Mouse (Mus musculus): ENCODE data around the gene Fat3.

Fat3 gene

DNA sequence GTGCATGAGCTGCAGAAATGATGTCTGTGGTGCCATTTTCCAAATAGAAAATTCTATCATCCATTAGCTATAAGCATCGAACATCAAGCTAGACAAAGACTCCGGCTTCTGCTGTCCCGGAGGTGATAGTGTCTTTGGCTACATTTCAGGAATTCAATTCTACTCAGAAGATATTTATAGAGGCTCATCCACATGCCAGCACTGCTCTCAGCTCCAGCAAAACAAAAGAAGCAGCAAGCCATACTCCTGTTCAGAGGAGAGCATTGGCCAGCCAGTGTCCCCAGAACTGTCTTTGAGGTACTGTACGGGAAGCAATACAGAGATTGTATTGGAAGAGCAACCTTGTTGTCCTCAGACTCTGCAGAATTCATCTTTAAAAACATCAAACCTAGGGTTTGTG, 59.2 kb downstream of the Fat3 start:
- ChIA-PET CTCF (no interaction called here), POLR2A (no interaction called here)

DNA sequence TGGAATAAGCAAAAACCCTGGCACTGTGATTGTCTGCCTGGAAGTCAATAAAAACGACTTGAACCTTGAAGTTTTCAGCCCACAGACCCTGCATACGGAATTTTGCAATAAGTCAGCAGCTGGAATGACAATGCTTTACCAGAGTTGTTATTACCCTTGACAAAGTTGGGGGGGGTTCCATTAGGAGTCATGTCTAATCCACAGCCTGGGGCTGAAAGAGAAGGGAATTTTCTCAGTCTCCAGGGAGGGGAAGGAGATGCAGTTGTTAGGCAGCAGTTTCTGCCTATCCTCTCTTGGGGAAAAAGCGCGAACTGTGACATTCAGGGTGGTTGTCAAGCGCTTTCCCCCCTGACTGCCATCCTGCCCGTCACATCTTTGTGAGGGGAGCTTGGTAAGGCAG, 60.4 kb downstream of the Fat3 start:
- POLR2A ChIA-PET: no interaction called here

DNA sequence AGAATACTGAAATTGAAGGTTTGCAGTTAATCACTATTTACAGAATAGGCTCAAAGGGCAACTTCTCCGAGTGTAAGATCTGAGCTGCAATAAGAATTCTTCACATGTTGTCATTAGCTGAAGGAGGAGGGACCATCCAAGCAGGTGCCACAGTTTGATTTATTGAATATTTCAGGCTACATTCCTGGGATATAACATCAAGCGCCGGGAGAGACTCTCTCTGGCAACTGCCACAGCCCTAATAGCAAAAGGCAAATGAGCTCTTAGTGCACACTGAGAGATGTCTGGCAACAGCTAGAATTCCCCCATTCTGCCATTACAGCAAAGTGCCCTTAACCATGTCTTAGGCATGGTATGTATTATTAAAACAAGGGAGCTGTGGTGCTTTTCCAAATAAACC, 61.1 kb downstream of the Fat3 start:
- ChIA-PET CTCF (no interaction called here), POLR2A (no interaction called here)

More for the DNA sequence above, 60.4 kb downstream of the Fat3 start:
- CTCF ChIA-PET: no interaction called here

DNA sequence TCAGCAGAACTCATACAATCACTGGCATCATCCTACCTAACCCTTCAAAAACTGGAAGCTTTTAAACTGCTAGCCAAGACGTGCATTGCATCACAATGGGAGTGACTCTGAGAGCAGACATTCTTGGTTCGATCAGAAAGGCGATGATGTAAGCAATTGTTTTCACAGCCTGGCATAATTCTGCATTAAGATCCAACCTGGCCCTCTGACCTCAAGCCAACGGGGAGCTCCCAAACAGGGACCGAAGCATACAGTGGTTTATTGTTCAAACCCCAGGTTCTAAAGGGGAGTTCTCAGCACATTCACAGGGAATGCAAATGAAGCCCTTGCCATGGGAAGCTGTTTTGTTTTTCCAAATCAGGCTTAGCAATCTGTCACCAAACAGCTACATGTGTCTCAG, 63.3 kb downstream of the Fat3 start:
- POLR2A ChIA-PET: no interaction called here
- CTCF ChIA-PET: no interaction called here

DNA sequence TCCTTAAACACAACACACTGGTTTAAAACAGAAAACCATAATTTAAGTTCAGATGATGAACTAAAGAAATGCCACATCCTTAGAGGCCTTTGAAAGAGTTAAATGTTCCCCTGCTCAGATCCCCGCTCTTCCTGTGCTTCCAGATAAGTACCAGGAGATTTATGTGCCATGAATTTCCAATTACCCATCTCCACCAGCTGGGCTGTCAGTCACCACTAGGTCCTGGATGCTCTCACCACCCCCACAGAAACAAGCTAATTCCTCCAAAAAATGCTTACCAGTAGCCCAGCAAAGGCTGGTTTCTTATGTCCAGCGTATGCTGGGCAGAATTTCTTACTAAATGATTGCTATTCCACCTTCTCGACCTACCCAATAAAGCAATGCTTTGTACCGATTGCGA, 72.5 kb downstream of the Fat3 start:
- ChIA-PET POLR2A (interaction anchor here in 1 of 4 experiments (0.6 kb wide), 1 partner anchor 13 kb away, joined by 4 read pairs; no protein-coding TSS in a partner anchor), CTCF (no interaction called here)

DNA sequence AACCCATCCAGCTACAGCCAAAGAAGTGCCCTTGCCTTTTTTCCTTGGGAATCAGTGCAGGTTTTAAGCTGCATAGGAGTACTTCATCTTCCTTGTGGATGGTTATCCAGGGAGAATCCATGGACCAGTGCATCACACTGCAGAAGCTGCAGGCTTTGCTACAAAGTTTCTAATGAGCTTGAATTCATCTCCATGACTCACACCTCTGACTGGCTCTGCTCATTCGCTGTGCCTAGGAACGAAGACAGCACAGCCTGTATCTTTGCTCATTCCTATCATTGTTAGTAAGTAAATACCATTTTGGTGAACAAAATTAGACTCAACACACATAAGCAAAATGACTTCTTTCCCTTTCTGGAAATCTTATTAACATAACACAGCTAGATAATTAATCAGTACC, 78.4 kb downstream of the Fat3 start:
- ChIA-PET POLR2A (no interaction called here), CTCF (no interaction called here)

DNA sequence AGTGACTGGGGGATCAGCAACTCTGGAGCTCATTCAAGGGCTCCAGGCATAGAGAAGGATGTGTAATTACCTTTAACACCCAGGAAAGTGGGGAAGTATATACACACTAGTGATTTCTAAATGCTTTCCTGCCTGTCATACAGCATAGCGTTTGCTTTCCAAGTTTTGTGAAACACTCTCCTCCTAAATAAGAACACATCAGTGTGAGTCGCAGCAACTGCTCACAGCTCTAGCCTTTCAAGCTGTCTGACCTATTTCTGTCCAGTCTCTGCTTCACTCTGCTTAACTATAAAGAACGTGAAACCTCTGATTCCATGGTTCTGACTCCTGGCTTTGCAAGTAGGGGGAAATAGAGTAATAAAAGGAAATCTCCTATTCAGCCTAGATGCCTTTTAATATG, 98.3 kb downstream of the Fat3 start:
- POLR2A ChIA-PET: no interaction called here
- CTCF ChIA-PET: no interaction called here

DNA sequence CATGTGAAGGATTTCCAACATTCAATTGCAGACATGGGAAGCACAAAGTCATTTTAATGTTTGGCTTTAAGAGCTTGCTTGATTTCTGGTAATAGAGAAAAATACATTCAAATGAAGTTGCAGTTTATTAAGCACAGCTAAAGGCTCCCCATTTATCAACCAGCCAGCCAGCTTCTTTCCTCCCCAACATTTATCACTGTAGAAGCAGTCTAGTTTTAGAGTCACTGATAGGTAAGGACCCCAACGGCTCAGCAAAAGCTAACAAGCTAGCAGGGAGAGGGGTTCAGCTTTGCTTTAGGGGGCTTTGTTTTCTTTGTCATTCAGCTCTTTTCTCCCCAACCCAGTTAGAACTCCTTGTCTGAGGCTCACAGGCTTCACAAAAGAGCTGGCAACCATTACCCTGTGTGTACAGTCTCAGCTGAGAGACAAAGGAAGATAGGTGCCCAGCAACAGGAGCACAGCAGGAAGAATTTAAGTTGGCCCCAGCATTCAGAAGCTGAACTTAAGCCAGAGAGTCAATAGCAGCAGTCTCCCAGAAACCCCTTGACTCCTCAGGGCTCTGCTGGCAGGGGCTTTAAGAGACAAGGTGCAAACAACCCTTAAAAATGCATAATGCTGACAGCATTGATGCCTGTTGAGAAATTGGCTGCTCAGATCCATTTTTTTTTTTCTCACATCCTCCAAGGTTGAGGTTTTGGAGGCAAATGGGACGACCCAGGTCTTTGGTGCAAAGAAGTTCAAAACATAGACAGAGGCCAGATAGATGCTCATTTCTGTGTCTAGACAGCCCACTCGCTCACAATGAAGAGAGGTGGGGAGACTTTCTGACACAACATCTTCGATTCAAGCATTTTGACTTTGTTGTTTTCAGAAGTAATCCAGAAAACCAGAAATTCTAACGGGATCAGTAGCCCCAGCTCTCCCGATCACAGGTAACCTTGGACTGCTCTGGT, 102.1 kb downstream of the Fat3 start:
- ChIA-PET CTCF (no interaction called here), POLR2A (no interaction called here)

DNA sequence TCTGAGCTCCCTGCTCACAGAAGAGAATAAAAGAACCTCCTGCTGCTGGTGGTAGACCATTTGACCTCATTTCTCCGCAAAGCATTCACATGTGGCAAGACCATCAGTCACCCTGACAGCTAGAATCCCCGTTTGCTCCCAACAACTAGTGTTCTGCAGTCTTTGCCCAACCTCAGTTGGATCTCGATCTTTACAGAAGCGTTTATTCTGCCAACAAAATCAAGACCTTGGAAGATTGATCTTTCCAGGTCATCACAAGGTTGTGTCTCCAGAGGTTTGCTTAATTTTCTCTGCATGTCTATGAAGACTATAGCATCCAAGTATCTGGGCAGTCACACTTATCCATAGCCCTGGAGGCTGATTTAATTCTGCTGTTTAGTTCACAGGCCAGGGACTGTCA, 111.9 kb downstream of the Fat3 start:
- CTCF ChIA-PET: no interaction called here
- POLR2A ChIA-PET: no interaction called here

DNA sequence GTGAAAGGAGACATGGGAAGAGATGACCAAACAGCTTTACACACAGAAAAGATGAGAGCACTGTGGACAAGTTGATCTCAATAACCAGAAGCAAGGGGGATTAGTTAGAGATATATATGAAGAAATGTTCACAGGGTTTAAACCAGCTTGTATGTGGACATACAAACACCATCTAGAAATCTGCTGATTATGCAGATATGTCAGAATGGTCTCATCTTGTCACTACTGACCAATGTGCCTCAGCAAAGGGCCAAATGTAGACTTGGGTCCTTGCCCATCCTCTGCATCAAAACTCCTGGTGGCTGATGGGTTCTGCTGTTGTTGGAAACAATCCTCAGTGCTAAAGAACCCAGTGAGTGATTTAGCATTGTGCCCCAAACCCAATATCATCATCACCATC, 113.6 kb downstream of the Fat3 start:
- ChIA-PET POLR2A (no interaction called here), CTCF (no interaction called here)

DNA sequence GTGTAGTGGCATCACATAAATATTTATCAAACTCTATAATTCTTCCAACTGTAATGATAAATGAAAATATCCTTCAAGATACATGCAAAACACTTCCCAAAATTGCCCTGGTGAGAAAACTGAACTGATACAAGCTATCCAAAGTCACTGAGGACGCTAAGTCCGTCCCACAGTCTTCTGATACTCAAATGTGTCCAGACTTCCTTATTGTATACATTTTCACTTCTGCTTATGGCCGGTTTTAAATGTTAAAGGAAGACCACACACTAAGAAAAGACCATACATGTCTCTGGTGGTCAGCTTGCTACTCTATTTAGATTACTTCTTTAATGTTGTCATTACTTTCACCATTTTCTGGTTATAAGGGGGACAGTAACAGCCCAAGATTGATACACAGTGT, 137.4 kb downstream of the Fat3 start:
- CTCF ChIA-PET: no interaction called here
- POLR2A ChIA-PET: interaction anchor here in 1 of 4 experiments (0.7 kb wide), 1 partner anchor 324 kb away, joined by 3 read pairs; no protein-coding TSS in a partner anchor

DNA sequence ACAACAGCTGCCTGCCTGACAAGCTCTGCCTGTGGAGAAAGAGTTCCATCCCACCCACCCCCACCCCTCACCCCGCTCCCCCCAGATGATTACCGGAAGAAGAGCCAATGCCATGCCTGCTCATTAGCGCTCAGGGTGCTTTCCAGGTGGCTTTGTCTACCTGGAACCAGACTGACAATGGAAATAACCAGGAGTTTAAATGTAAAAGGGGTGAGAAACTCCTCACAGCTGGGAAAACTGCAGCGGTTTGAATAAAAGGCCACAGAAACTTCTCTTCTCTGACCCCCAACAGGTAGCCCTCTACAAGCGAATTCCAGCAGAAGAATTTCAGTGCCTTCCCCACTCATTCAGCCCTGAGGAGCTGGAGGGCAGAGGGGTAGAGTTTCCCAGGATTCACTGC, 139.3 kb downstream of the Fat3 start:
- POLR2A ChIA-PET: interaction anchor here in 2 of 4 experiments (0.6 to 0.7 kb wide), 2 partner anchors 10 to 155 kb away, joined by 3 to 4 read pairs; no protein-coding TSS in a partner anchor
- CTCF ChIA-PET: no interaction called here

DNA sequence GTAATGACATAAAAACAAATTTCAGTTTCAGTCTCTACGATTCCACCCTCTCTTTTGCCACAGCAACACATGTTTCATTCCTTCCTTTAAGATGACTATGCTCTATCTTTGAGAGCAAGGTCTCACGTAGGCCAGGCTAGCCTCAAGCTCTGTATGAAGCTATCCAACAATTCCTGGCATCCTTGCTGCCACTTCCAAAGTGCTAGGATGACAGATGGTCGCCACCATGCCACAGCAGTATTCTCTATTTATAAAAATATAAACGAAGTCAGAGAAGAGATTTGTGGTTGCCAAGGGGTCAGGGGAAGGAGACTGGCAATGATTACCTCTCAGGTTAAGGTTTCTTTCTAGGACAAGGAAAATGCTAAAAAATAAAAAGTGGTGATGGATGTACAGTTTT, 144.4 kb downstream of the Fat3 start:
- ChIA-PET POLR2A (interaction anchor here in 1 of 4 experiments (0.9 kb wide), 1 partner anchor 41 kb away, joined by 3 read pairs; no protein-coding TSS in a partner anchor), CTCF (interaction anchor here in 1 of 4 experiments (0.5 kb wide), 1 partner anchor 114 kb away, joined by 3 read pairs; no protein-coding TSS in a partner anchor)

DNA sequence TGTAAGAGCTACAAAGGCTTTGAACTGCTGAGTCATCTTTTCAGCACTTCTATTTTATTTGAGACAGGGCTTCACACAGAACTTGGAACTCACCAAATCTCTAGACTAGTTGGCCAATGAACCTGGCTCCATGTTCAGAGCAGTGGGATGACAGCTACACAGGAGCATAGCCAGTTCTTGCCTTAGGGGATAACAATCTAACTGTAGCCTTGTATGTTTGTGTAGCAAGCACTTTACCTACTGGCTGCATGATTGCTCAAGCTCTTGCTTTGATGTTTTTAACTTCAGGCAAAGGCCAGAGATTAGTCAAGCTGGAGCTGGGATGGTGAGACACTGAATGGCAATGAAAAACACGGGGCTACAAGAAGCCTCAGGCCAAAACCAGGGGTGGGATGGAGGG, 146.2 kb downstream of the Fat3 start:
- POLR2A ChIA-PET: interaction anchor here in 1 of 4 experiments (0.6 to 1.1 kb wide), 2 partner anchors 29 to 40 kb away, joined by 3 read pairs; no protein-coding TSS in a partner anchor
- CTCF ChIA-PET: no interaction called here

DNA sequence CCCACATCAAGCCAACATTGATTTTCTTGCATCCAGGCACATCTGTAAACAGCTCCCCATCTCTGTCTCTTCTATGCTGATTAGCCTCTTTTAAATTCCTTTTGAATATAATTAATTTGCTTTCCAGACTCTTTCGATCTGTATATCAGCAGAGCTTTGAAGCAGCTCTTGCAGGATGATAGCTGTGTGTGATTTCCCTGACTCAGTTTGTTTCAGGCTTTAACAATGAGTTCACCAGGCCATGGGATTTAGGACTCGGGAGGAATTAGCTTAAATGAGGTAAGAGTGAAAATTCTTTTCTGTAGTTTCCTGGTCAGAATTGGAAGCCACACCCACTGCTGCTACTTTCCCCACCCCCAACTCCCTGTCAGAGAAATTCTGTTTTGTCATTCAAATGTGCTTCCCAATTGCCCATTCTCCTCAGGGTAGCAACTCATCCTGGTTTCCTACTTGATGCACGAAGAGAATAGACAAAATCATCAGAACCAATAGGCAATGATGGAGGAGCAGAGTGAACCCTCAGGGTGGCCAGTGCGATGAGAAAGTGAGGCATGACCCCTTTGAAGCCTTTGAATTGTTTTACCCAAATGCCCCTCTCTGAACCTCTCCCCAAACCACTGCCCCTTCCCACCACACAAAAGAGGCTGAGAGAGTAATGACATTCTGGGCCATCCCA, 147.9 kb downstream of the Fat3 start:
- CTCF ChIA-PET: no interaction called here

DNA sequence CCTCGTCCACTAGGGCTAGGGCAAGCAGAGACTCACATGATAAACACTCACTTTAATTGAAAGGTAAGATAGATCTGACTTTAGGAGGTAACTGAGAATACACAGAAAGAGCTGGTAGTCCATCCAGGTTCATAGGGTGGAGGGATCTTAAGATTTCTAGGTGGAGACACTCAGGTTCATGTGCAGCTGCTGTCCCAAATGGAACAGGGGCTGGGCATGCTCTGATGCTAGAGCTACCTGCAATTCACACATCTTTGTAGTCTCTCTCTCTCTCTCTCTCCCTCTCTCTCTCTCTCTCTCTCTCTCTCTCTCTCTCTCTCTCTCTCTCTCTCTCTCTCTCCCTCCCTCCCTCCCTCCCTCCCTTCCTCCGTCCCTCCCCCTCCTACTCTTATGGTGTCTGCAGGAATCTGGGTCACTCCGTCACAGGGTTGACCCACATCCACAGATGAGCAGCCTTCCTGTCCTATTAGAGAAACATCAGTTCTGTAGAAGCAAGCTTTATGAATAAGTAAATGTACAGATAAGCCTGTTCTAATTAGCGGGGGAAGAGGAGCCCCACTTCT, 148.5 kb downstream of the Fat3 start:
- CTCF ChIA-PET: no interaction called here
- POLR2A ChIA-PET: no interaction called here

More for the DNA sequence above, 147.9 kb downstream of the Fat3 start:
- POLR2A ChIA-PET: no interaction called here

DNA sequence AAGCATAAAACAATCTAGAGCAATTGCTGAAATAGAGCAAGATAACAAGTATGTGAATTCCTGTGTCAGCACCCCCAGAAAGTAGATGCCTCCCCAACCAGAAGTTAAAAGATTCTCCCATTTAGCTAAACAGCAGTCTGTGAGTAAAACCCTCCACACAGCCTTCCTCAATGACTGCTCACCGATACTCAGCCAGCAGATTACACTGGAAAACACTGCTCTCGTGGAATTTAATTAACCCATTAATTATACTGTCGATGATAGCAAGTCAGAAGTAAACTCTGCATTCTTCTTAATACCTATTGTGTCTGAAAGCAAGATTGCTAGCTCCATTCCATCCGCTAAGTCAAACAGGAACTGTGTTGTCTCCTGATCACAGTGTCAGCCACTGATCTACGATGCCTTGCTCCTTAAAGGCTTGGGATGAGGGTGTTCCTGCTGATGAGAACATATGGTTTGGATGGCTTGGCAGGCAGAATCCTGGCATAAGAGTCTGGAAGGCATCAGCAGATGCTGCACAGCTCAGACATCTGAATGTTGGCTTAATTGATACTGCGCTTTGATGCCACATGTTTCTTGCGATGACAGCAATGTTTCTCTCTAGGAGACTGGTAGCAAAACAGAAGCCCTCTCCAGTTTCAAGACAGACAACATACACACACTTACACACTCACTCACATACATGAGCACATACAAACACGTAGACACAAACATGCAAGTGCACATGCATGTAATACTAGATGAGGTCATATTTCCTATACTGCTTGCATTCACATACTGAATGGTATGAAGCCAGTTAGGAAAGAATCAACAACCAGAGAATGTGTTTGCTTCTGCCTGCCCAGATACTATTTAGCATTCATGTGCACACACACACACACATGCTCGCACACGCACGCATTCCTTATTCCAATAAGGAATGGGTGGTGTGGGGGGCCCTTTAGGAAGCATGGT, 155.9 kb downstream of the Fat3 start:
- ChIA-PET CTCF (no interaction called here), POLR2A (no interaction called here)

DNA sequence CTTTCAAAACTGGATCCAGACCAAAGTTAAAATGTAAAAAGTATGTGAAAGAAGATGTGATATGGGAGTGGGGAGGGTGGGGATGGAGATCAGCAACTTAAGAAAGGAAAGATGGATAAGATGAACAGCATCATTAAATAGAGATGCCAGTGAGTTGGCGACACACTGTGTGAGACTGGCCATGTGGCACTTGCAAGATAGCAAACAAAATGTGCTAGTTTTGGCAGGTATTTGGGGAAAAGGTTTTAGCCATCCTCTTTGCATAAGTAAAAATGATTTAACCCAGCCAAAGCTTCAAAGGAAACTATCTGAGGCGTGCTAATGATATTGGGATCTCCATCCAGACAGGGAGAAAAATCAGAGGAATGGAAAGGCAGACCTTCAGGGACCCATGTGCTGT, 157.9 kb downstream of the Fat3 start:
- ChIA-PET CTCF (no interaction called here), POLR2A (no interaction called here)

DNA sequence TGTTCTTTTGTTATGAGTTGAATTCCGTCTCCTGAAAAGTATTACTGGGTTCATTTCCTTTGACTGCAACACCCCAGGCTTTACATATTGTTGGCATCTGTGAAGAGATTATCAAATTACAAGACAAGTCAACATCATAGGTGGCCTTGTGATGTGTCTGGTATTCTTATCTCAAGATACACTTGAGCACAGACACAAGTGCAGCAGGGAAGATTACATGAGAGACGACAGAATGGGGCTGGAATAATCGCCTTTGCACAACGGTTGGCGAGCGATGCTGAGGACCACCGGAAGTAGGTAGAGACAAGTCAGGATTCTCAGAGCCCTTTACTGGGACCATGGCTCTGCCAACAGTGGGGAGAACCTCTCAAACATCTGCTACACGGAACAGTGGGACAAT, 158.5 kb downstream of the Fat3 start:
- CTCF ChIA-PET: no interaction called here
- POLR2A ChIA-PET: no interaction called here

All from embryonic stem cell, embryonic (primary cell).